Mouse (Mus musculus): ENCODE results near the gene Prkn.

DNA sequence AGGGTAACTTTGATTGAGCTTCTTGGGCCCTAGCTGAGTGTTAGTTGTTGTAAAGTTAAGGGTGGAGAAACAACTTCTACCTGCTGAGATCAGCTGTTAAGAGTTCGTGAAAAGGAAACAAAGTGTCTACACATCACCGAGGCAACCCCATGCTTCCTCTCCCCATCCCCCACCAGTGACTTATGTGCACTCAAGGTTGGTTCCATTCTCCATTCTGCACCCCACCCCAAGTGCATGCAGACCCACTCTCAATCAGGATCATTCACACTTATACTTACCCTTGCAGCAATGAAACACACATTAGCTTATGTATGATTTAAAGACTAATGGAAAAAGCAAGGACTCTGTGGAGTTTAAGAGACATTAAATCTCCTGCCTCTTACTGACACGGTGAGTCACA is 691.9 kb downstream of the Prkn start:
- TF ChIP-seq CTCF (IDR thresholded peaks at IDR 0.05), result no peak
- TF ChIP-seq EP300 (IDR thresholded peaks at IDR 0.05), result no peak

Data from lung, postnatal 0 days (tissue).